10 mouse cellular contexts compared by ENCODE assay signal in genomic region chr5:143642262-143642831, GRCm38 (mm10). TPM values are rescaled to one million over a fixed set of nuclear protein-coding genes. Genes with fewer than 3 reads are reported as not detected.
DNase-seq lines count a peak whose midpoint lies in the region; ATAC-seq and TF ChIP-seq lines count a peak whose summit lies in the region.
"Had no signal": no experiment of that assay in that cellular context is flagged by ENCODE, and none has a peak within 500 bp of the region (broad histone marks: within the 10 kb centered on the region; RNA-seq: fewer than 3 reads in every experiment).

No protein-coding gene starts in this region.

- TF ChIP-seq CTCF in kidney, postnatal 0 days (IDR thresholded peaks at IDR 0.05; ENCODE audit: low read depth), result no peak

- H3K27me3 ChIP-seq in heart, embryonic 13.5 days (replicated peaks), result no peaks in the 10 kb centered on the region
- H3K27me3 ChIP-seq in heart, embryonic 10.5 days (ENCODE audit: insufficient read depth, poor library complexity, severe bottlenecking), result no peaks in the 10 kb centered on the region
- no peaks in the 10 kb centered on the region for H3K27me3 ChIP-seq in kidney, postnatal 0 days (ENCODE audit: insufficient read depth, low read length)

- no peak for ATAC-seq in heart, embryonic 13.5 days (ENCODE audit: extremely low read depth, insufficient number of reproducible peaks, low FRiP score, low TSS enrichment)
- ATAC-seq in kidney, postnatal 0 days (replicated peaks; ENCODE audit: low FRiP score, low read depth), result no peak

- H3K36me3 ChIP-seq in heart, embryonic 13.5 days, result no peaks in the 10 kb centered on the region
- no peaks in the 10 kb centered on the region for H3K36me3 ChIP-seq in heart, embryonic 10.5 days
- no peaks in the 10 kb centered on the region for H3K36me3 ChIP-seq in kidney, postnatal 0 days (ENCODE audit: insufficient read depth, low read length)

- 53% methylated on average over 4 of the region's 4 CpGs for WGBS in heart, embryonic 13.5 days
- 66% methylated on average over 4 of the region's 4 CpGs for WGBS in heart, embryonic 10.5 days
- WGBS in kidney, postnatal 0 days, result 47% methylated on average over 4 of the region's 4 CpGs

- H3K27ac ChIP-seq in heart, embryonic 13.5 days (replicated peaks), result peak overlapping the region; percentile 43
- no peak overlapping the region for H3K27ac ChIP-seq in heart, embryonic 10.5 days
- H3K27ac ChIP-seq in kidney, postnatal 0 days, result peak overlapping the region; percentile 14; the same call in 1 of the 2 replicates

- no peak overlapping the region for H3K9ac ChIP-seq in heart, embryonic 13.5 days
- H3K9ac ChIP-seq in kidney, postnatal 0 days (ENCODE audit: low read depth, low read length), result no peak overlapping the region

- no peak for DNase-seq in heart, embryonic 10.5 days (ENCODE audit: low spot score)
- DNase-seq in right cerebral cortex, adult 2 months (ENCODE audit: low spot score in 2 of 2), result peak; percentile 26 to 32
- no peak for DNase-seq in right cerebral cortex, adult 18-20 months
- DNase-seq in kidney, postnatal 0 days (ENCODE audit: low spot score), result no peak
- no peak for DNase-seq in spleen, postnatal 36 days (ENCODE audit: low spot score in 2 of 2)
- DNase-seq in thymus, postnatal 10 days (ENCODE audit: low spot score in 2 of 2), result no peak
- no peak for DNase-seq in spleen, postnatal 4 days (ENCODE audit: low spot score in 2 of 2)
- DNase-seq: cerebellum, adult 9-11 months; thymus, adult 18-20 months had no signal

- H3K9me3 ChIP-seq in heart, embryonic 13.5 days, result no peaks in the 10 kb centered on the region
- H3K9me3 ChIP-seq in heart, embryonic 10.5 days, result no peaks in the 10 kb centered on the region
- H3K9me3 ChIP-seq in kidney, postnatal 0 days (replicated peaks; ENCODE audit: low read length), result no peaks in the 10 kb centered on the region

- H3K4me1 ChIP-seq in heart, embryonic 13.5 days, result peaks cover 55% of the 10 kb centered on the region
- peaks cover 25% of the 10 kb centered on the region; the same call in 1 of the 2 replicates for H3K4me1 ChIP-seq in heart, embryonic 10.5 days
- H3K4me1 ChIP-seq in kidney, postnatal 0 days (replicated peaks; ENCODE audit: insufficient read depth, low read length), result peaks cover 27% of the 10 kb centered on the region

- no peak overlapping the region for H3K4me2 ChIP-seq in heart, embryonic 13.5 days
- no peak overlapping the region for H3K4me2 ChIP-seq in kidney, postnatal 0 days (ENCODE audit: low read length)

- H3K4me3 ChIP-seq in heart, embryonic 13.5 days, result no peak overlapping the region
- H3K4me3 ChIP-seq in heart, embryonic 10.5 days, result no peak overlapping the region
- no peak overlapping the region for H3K4me3 ChIP-seq in kidney, postnatal 0 days (replicated peaks; ENCODE audit: low read depth, low read length)

RNA-seq across cellular contexts. Expression of gene Cyth3, which starts 20.1 kb away (rescaled TPM):
- 36.8 and 41.4 TPM in 2 replicates for polyA plus RNA-seq in heart, embryonic 13.5 days (2015; fragmentation: Nextera tagmentation; extraction: Ambion mirVana)
- polyA plus RNA-seq in heart, embryonic 10.5 days (2016; fragmentation: Nextera tagmentation; extraction: Ambion mirVana), result 30.9 and 33.1 TPM in 2 replicates
- polyA plus RNA-seq in kidney, postnatal 0 days (2015; fragmentation: Nextera tagmentation; extraction: Ambion mirVana), result 74.3 and 76.7 TPM in 2 replicates

Comparison
In these comparisons a context has a peak if more than half of its experiments do, and no peak if none do; other contexts are left out.
1. DNase-seq: peak in right cerebral cortex, adult 2 months (2 of 2); none in heart, embryonic 10.5 days (single experiment), right cerebral cortex, adult 18-20 months (single experiment), kidney, postnatal 0 days (single experiment), spleen, postnatal 36 days (0 of 2), thymus, postnatal 10 days (0 of 2) and spleen, postnatal 4 days (0 of 2).